Mouse (Mus musculus) E14TG2a.4 (cell line): ENCODE data around the gene Mblac2.

Source experiments
- CTCF ChIP-seq: conservative IDR thresholded peaks from 2 replicates; pipeline ENCODE4 v1.5.1; 2014; ENCODE audit warnings: low read length
- NANOG ChIP-seq: IDR thresholded peaks from 2 replicates; pipeline ENCODE4 v1.6.1; 2014; ENCODE audit warnings: borderline replicate concordance, low read length, mixed read lengths
- POU5F1 ChIP-seq: IDR thresholded peaks from 2 replicates; pipeline ENCODE4 v1.6.1; 2014; ENCODE audit warnings: low read length, borderline replicate concordance

DNA sequence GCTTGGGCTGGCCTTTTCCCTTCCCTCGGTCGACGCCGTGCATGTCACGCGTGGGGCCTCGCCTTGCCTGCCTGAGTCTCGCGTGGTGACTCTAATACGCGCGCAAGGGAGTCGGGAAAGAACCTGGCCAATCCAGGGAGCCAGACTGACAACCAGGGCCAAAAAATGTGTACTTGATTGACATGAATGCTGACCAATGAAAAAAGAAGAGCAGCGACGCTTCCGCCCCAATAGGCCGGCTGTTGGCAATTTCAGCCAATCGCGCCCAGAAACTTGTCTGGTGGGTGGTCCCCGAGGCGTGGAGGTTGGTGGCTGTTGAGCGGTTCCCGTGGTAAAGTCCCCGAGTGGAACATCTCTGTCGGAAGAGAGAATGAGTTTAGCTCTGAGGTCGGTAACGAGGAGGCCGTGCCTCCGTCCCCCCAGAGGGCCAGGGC is 71.8 kb downstream of the Mblac2 start, which contains the start of gene Cetn3:
- TF ChIP-seq CTCF, result no peak
- TF ChIP-seq POU5F1, result no peak
- no peak for TF ChIP-seq NANOG
